Mouse (Mus musculus) retina, postnatal 7 days (tissue): Measurements from ENCODE around the gene Dpp9.

Experiments
- DNase-seq: peaks from one replicate; pipeline ENCODE4 v3.0.0-alpha.2; 2012; ENCODE audit warnings: low read depth, low spot score

Dpp9 gene

DNA sequence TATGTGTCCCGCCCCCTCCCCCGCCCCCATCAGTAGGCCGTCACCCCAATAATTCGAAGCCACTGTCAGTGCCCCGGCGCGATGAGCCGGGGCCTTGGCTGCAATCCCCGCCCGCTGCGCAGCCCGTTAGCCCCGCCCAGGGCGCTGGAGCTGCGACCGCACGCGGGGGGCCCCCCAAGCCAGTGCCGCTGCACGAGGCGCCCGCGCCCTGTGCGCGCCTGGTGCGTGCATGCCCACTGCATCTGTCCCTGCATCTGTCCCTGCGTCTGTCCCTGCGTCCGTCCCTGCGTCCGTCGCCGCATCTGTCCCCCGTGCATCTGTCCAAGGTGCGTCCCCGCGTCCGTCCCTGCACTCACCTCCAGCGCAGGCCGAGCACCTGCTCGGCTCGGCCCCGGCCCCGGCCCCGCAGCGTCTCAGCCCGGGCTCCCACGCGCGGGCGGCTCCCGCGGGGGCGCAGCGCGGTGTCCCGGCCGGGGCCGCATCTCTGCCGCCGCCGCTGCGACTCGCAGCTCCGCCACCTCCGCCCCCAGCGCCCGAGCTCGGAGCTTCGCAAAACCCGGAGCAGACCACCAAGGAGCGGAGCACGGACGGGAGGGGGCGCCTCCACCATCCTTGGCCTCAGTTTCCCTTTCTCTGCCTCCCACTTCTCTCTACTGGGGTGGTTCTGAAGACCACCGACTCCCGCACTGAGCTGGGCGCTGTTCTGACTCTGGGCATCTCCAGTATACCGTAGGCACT, 78.7 kb downstream of the Dpp9 start, which contains the start of gene Sema6b:
TSS of gene Sema6b (minus strand) at position 486 of the 738 bp plus-strand sequence.
- DNase-seq: no peak

DNA sequence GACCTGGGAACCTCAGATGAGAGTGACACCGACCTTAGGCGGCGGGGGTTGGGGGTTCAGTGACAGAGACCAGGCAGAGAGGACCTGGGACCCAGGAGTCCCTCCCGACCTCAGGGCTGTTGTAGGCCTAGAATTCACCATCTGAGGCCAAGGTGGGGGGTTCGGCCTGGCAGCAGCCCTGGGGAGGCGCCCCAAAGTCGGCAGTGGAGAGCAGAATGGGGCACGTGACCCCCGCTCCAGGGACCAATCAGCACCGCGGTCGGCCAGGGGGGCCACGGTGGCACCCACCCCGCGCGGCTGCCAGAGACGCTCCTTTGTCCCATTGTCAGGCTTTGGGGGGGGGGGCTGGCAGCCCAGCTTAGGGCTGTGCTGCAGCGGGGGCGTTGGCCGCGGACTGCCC, 79.3 kb downstream of the Dpp9 start:
- no peak for DNase-seq

DNA sequence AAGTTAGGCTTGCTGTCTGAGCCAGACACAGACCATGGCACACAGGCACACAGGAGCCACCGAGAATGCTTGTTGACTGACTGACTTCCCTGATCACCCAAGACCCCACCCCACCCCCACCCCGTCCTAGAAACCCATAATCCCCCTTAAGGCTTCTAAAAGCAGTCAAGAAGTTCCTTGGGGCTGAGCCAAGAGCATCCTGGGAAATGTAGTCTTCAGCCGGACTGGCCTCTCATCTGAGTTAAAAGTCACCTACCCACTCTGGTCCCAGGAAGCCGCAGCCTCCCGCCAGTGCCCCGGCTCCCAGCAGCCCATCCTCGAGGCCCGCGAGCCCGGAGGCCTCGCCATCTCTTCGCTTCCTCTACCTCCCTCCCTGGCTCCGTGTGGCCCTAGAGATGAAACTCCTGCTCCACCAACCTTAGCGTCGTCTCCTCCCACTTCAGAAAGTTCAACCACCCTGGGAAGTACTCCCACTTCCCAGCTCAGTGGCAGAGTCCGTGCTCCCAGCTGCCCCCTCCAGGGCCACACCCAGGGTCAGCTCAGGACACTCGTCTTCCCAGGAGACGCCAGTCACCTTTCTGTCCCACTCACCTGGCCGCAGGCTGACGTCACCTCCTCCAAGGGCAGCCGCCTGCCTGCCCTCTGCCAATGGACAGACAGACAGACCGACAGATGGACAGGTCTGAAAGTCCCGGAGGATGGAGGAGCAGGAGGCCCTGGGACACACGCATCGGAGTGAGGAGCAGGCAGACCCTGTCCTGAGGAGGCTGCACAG, 80.7 kb downstream of the Dpp9 start:
- no peak for DNase-seq
